Mouse (Mus musculus) bone marrow, adult 2 months (tissue): ENCODE results near the gene Gm14214.

ENCODE experiments used
- CTCF ChIP-seq: fragments of 200-500 bp; IDR thresholded peaks from 2 replicates; pipeline ENCODE4 v1.5.1; 2011; ENCODE audit warnings: low read length, control low read depth; ENCODE audit not compliant: control insufficient read depth, insufficient read depth
- POLR2A ChIP-seq: fragments of 200-500 bp; IDR thresholded peaks from 2 replicates; pipeline ENCODE4 v1.6.1; 2011; ENCODE audit warnings: low read depth, mild to moderate bottlenecking, control low read depth, low read length, borderline replicate concordance; ENCODE audit not compliant: control insufficient read depth

DNA sequence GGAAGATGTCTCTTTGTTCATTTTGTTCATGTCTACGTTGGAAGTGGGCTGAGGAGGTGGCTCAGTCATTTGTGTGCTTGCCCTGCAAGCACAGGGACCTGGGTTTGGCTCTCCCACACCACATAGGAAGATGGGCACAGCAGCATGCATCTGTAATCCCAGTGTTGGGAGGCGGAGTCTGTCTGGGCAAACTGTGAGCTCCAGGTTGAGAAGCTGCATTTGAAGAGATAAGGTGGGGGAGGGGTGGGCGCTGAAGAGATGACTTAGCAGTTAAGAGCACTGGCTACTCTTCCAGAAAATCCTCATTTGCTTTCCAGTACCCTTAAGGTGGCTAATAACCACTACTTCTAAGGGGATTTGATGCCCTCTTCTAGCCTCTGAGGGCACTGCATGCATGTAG lies 16.4 kb upstream of the Gm14214 start:
- no peak for TF ChIP-seq CTCF
- no peak for TF ChIP-seq POLR2A
